Mouse (Mus musculus) testis, adult 2 months (tissue): ENCODE measurements around the gene Sh3gl1.

Source experiments
- CTCF ChIP-seq: fragments of 200-500 bp; IDR thresholded peaks from 2 replicates; pipeline ENCODE4 v1.5.1; 2012; ENCODE audit warnings: low read depth, mild to moderate bottlenecking, inconsistent platforms, low read length, moderate library complexity; ENCODE audit not compliant: control insufficient read depth, insufficient read depth, insufficient replicate concordance
- POLR2A ChIP-seq: fragments of 200-500 bp; IDR thresholded peaks from 2 replicates; pipeline ENCODE4 v1.6.1; 2012; ENCODE audit warnings: low read depth, mild to moderate bottlenecking, inconsistent platforms, low read length, moderate library complexity; ENCODE audit not compliant: control insufficient read depth

- TF ChIP-seq CTCF (no peak), POLR2A (no peak)
Observed at GRCm38 (mm10) chr17:56066451-56066850, 30.0 kb upstream of the Sh3gl1 start.
